Mouse (Mus musculus): ENCODE results near the gene Adamts4. TPM values are rescaled to one million over a fixed set of nuclear protein-coding genes. Genes with fewer than 3 reads are reported as not detected.
A peak's percentile ranks its signal among the peaks of the same experiment; 100 is the strongest.

Gene Adamts4
- polyA plus RNA-seq, 1 experiment from 2014 or later: 7.2 TPM

DNA sequence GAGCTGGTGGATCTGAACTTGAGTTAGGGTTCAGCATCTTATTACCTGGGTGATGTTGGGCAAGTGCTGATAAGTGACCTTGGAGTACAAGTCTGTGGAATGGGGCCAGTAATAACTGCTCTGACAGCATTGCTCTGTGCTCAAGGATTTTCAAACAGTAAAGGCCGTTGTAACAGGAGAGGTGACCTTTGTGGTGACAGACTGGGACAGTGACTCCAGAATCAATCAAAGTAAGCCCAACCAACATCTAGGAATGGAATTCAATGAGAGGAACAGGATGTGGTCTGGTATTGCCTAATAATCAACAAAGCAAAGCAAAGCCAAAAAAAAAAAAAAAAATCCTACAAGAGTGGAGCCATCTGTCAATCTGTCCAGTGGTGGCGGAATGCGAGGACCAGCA is 10.1 kb downstream of the Adamts4 start:
- no peak for ATAC-seq
- Histone ChIP-seq H3K9ac (replicated peaks; ENCODE audit: low read depth, low read length) (no peak overlapping the region), H3K4me1 (replicated peaks; ENCODE audit: control insufficient read depth, insufficient read depth, low read length) (peaks cover 14% of the 10 kb centered on the region), H3K9me3 (ENCODE audit: control insufficient read depth, low read length) (no peaks in the 10 kb centered on the region), H3K4me3 (replicated peaks; ENCODE audit: low read length) (no peak overlapping the region), H3K27ac (ENCODE audit: low read length) (no peak overlapping the region), H3K4me2 (ENCODE audit: low read length) (no peak overlapping the region), H3K36me3 (ENCODE audit: control insufficient read depth, insufficient read depth) (no peaks in the 10 kb centered on the region), H3K27me3 (replicated peaks; ENCODE audit: control insufficient read depth, insufficient read depth, low read length) (no peaks in the 10 kb centered on the region)
- 85% methylated on average over 3 of the region's 3 CpGs for WGBS

DNA sequence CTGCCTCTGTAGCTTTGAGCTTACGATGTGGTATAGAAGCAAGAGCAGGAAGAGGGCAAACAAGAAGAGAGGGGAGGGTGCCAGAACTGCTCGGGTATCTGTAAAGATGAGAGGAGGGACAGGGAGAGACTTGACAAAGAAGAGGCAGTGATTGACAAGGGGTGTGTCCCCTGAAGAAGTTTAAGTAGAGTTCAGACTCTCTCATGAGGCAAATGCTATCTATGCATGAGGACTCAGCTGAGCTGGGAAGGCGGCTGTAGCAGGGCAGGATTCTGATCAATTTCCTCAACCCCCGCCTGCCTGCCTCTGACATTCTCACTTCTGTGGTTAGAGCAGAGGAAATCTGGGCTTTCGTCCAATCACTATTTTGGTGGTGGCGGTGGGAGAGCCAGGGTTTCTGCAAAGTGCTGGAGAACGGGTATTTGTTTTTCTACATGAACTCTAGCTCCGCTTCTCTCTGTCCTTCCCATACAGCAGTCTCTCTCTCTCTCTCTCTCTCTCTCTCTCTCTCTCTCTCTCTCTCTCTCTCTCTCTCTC is 12.4 kb downstream of the Adamts4 start:
- no peaks in the 10 kb centered on the region for H3K36me3 ChIP-seq (ENCODE audit: control insufficient read depth, insufficient read depth)
- H3K9ac ChIP-seq (replicated peaks; ENCODE audit: low read depth, low read length): peak overlapping the region; percentile 48
- H3K4me1 ChIP-seq (replicated peaks; ENCODE audit: control insufficient read depth, insufficient read depth, low read length): peaks cover 14% of the 10 kb centered on the region
- peak overlapping the region; percentile 34 for H3K4me3 ChIP-seq (replicated peaks; ENCODE audit: low read length)
- peak overlapping the region; percentile 94 for H3K27ac ChIP-seq (ENCODE audit: low read length)
- no peaks in the 10 kb centered on the region for H3K9me3 ChIP-seq (ENCODE audit: control insufficient read depth, low read length)
- H3K27me3 ChIP-seq (replicated peaks; ENCODE audit: control insufficient read depth, insufficient read depth, low read length): no peaks in the 10 kb centered on the region
- H3K4me2 ChIP-seq (ENCODE audit: low read length): peak overlapping the region; percentile 54
- WGBS: 2% methylated on average over 8 of the region's 8 CpGs
- ATAC-seq: peak; percentile 81

DNA sequence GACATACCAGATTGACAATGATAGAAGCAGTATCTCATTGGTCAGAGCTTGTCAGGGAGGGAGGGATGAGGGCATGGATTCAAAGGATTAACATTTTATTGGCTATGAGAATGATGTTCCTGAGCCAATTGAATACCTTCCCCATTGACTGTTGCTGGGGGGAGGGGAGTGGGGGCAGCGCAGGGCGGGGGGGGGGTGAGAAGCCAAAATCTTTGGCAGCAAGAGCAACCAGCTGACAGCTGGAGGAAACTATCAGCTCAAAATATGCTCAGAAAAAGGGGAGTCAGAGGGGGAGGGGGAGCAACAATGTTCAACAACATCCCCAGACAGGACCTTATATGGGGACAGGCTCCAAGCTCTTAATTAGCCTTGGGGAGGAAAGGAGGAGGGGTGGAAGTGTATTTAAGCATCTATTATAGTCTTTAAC is 13.0 kb downstream of the Adamts4 start:
- Histone ChIP-seq H3K36me3 (ENCODE audit: control insufficient read depth, insufficient read depth) (no peaks in the 10 kb centered on the region), H3K9ac (replicated peaks; ENCODE audit: low read depth, low read length) (no peak overlapping the region; the same call in 1 of the 2 replicates), H3K4me2 (ENCODE audit: low read length) (peak overlapping the region; percentile 54), H3K27me3 (replicated peaks; ENCODE audit: control insufficient read depth, insufficient read depth, low read length) (no peaks in the 10 kb centered on the region), H3K4me3 (replicated peaks; ENCODE audit: low read length) (peak overlapping the region; percentile 34; the same call in 1 of the 2 replicates), H3K27ac (ENCODE audit: low read length) (peak overlapping the region; percentile 94), H3K9me3 (ENCODE audit: control insufficient read depth, low read length) (no peaks in the 10 kb centered on the region), H3K4me1 (replicated peaks; ENCODE audit: control insufficient read depth, insufficient read depth, low read length) (peaks cover 14% of the 10 kb centered on the region)
- peak; percentile 91 for ATAC-seq
- WGBS: 0% methylated on average over 1 of the region's 2 CpGs

DNA sequence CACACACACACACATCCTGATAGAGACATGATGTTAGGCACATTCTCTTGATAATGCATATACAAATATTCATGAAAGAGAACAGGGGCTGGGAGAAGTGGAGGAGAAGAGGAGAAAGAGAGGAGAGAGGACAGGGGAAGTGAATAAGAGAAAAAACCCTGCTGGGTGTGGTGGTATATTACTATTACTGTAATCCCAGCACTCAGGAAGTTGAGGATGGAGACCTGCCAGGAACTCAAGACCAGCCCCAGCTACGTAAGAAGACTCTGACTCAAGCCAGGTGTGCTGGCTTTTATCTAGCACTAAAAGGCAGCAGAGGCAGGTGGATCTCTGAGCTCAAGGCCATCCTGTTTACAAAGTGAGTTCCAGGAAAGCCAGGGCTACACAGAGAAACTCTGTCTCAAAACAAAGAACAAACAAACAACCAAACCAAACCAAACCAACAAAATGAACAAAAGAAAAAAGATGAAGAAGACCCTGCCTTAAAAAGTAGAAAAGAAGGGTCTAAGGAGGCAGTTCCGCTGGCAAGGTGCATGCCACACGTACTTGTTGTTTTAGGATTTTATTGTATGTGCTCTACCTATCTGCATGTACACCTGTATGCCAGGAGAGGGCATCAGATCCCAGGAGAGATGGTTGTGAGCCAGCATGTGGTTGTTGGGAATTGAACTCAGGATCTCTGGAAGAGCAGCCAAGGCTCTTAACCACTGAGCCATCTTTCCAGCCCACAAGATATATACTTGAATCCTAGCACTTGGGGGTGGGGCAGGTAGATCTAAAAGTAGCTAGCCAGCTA is 13.6 kb downstream of the Adamts4 start:
- Histone ChIP-seq H3K36me3 (ENCODE audit: control insufficient read depth, insufficient read depth) (no peaks in the 10 kb centered on the region), H3K9me3 (ENCODE audit: control insufficient read depth, low read length) (no peaks in the 10 kb centered on the region), H3K27me3 (replicated peaks; ENCODE audit: control insufficient read depth, insufficient read depth, low read length) (no peaks in the 10 kb centered on the region), H3K4me2 (ENCODE audit: low read length) (peak overlapping the region; percentile 54), H3K27ac (ENCODE audit: low read length) (peak overlapping the region; percentile 94), H3K4me3 (replicated peaks; ENCODE audit: low read length) (no peak overlapping the region), H3K9ac (replicated peaks; ENCODE audit: low read depth, low read length) (no peak overlapping the region; the same call in 1 of the 2 replicates), H3K4me1 (replicated peaks; ENCODE audit: control insufficient read depth, insufficient read depth, low read length) (peaks cover 14% of the 10 kb centered on the region)
- WGBS: 74% methylated on average over 3 of the region's 3 CpGs
- no peak for ATAC-seq

DNA sequence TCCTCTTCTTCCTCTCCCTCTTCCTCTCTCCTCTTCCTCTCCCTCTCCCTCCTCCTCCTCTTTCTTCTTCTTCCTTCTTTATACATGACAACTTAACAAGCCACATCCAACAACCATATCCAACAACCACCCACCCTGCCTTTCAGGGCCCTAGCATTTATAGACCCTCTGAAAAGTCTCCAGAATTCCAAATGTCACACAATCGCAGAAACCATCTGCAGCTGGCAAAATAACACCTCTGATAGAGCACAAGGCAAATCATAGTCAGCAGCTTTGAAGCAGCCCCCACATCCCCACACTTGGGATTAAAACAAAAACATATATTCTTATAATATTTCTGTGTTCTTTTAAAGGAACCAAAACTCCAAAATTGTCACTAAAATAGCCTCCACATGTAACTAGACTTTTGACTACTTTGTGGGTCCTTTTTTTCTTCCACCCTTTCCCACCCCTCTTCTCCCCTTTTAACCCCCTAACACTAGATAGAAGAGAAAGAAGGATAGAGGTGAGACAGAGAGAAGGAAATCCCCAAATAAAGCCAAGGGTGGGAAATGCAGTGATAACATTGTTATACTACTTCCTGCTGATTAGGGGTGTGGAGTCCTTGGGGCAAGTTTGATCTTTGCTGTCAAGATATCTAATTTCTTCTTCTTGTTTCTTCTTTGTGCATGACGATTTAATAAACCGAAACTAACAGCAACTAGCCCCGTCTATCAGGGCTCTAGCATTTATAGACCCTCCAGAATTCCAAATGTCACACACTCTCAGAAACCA is 15.9 kb downstream of the Adamts4 start:
- Histone ChIP-seq H3K4me1 (replicated peaks; ENCODE audit: control insufficient read depth, insufficient read depth, low read length) (peaks cover 25% of the 10 kb centered on the region), H3K9ac (replicated peaks; ENCODE audit: low read depth, low read length) (no peak overlapping the region), H3K36me3 (ENCODE audit: control insufficient read depth, insufficient read depth) (no peaks in the 10 kb centered on the region), H3K27me3 (replicated peaks; ENCODE audit: control insufficient read depth, insufficient read depth, low read length) (no peaks in the 10 kb centered on the region), H3K27ac (ENCODE audit: low read length) (no peak overlapping the region), H3K4me3 (replicated peaks; ENCODE audit: low read length) (no peak overlapping the region), H3K9me3 (ENCODE audit: control insufficient read depth, low read length) (no peaks in the 10 kb centered on the region), H3K4me2 (ENCODE audit: low read length) (no peak overlapping the region)
- 72% methylated on average over 4 of the region's 4 CpGs for WGBS
- no peak for ATAC-seq

DNA sequence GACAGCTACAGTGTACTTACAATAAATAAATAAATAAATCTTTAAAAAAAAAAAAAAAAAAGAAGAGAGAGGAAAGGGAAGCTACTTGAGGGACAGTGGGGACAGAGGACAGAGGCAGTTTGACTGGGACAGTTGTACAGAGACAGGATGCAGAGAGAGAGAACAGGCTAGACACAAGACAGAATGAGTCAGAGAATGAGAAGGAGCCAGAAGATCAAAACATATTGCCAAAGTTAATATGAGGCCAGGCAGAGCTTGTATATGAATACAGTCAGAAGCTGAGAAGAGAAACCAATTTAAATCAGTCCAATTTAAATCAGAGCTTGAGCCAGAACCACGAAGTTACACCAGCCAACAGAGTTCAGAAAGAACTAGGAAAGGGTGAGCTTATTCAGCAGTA is 18.1 kb downstream of the Adamts4 start:
- H3K36me3 ChIP-seq (ENCODE audit: control insufficient read depth, insufficient read depth): peaks cover 7% of the 10 kb centered on the region
- peaks cover 27% of the 10 kb centered on the region for H3K4me1 ChIP-seq (replicated peaks; ENCODE audit: control insufficient read depth, insufficient read depth, low read length)
- no peak overlapping the region for H3K4me3 ChIP-seq (replicated peaks; ENCODE audit: low read length)
- H3K9ac ChIP-seq (replicated peaks; ENCODE audit: low read depth, low read length): no peak overlapping the region
- H3K4me2 ChIP-seq (ENCODE audit: low read length): no peak overlapping the region
- WGBS: 53% methylated on average over 1 of the region's 1 CpGs
- ATAC-seq: no peak
- H3K9me3 ChIP-seq (ENCODE audit: control insufficient read depth, low read length): no peaks in the 10 kb centered on the region
- H3K27me3 ChIP-seq (replicated peaks; ENCODE audit: control insufficient read depth, insufficient read depth, low read length): no peaks in the 10 kb centered on the region
- no peak overlapping the region for H3K27ac ChIP-seq (ENCODE audit: low read length)

DNA sequence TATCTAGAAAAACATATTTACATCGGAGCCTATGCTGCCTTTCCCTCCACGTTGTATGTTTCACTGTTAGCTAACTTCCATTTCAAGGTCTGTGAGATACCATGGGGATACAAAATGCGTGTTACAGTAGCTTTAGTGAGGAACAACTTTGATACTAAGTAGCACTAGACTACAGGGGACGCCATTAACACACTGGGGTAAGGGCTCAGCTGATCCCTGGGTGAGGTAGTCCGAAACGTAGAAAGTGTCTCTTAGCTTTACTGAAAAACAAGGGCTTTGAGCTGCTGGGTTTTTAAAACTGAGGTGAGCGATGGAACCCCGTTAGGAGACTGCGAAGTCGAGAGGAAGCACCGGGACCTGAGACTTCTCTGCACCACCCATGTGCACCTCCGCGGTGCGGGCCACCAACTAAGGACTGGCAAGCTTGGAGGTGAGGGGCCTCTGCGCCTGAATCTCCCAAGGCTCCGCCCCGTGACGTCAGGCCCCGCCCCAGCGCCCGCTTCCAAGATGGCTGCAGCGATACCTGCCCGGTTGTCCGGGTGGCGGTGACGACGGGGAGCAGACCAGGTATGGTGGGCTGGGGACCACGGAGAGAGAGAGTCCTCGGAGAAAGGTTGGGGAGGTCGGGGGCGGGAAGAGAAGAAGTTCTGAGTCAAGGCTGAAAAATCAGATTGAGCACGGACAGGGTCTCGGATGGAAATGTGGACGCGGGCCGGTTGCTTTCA is 19.8 kb downstream of the Adamts4 start, which contains the start of gene B4galt3:
Gene B4galt3, plus strand, starts transcription at position 481 of the 725 bp plus-strand sequence.
- Histone ChIP-seq H3K36me3 (ENCODE audit: control insufficient read depth, insufficient read depth) (peaks cover 10% of the 10 kb centered on the region), H3K4me1 (replicated peaks; ENCODE audit: control insufficient read depth, insufficient read depth, low read length) (peaks cover 22% of the 10 kb centered on the region), H3K4me3 (replicated peaks; ENCODE audit: low read length) (peak within 1 kb of the TSS; percentile 61), H3K27ac (ENCODE audit: low read length) (peak within 1 kb of the TSS; percentile 14), H3K27me3 (replicated peaks; ENCODE audit: control insufficient read depth, insufficient read depth, low read length) (no peaks in the 10 kb centered on the region), H3K9me3 (ENCODE audit: control insufficient read depth, low read length) (no peaks in the 10 kb centered on the region), H3K4me2 (ENCODE audit: low read length) (peak within 1 kb of the TSS; percentile 92), H3K9ac (replicated peaks; ENCODE audit: low read depth, low read length) (peak within 1 kb of the TSS; percentile 73)
- ATAC-seq: peak; percentile 96
- WGBS: 3% methylated on average over 36 of the region's 36 CpGs

DNA sequence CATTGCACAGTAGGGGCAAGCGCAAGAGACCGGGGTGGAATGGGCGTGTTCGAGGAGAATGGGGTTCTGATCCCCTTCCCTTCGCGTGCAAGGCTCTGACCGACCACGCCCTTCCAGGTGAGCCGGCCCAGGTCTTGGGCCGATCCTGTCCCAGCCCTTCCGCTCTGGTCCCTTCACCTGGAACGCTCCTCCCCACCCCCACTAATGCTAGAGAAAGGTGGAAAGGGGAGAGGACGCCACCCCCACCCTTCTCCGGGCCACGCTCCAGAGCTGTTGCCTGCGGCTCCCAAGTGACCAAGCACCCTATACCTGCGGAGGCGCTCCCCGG is 20.3 kb downstream of the Adamts4 start:
- under 1% methylated on average over 19 of the region's 19 CpGs for WGBS
- no peak overlapping the region for H3K27ac ChIP-seq (ENCODE audit: low read length)
- peaks cover 22% of the 10 kb centered on the region for H3K4me1 ChIP-seq (replicated peaks; ENCODE audit: control insufficient read depth, insufficient read depth, low read length)
- peaks cover 12% of the 10 kb centered on the region for H3K36me3 ChIP-seq (ENCODE audit: control insufficient read depth, insufficient read depth)
- no peaks in the 10 kb centered on the region for H3K9me3 ChIP-seq (ENCODE audit: control insufficient read depth, low read length)
- H3K27me3 ChIP-seq (replicated peaks; ENCODE audit: control insufficient read depth, insufficient read depth, low read length): no peaks in the 10 kb centered on the region
- peak overlapping the region; percentile 73 for H3K9ac ChIP-seq (replicated peaks; ENCODE audit: low read depth, low read length)
- ATAC-seq: peak; percentile 66
- peak overlapping the region; percentile 61 for H3K4me3 ChIP-seq (replicated peaks; ENCODE audit: low read length)
- H3K4me2 ChIP-seq (ENCODE audit: low read length): peak overlapping the region; percentile 92

DNA sequence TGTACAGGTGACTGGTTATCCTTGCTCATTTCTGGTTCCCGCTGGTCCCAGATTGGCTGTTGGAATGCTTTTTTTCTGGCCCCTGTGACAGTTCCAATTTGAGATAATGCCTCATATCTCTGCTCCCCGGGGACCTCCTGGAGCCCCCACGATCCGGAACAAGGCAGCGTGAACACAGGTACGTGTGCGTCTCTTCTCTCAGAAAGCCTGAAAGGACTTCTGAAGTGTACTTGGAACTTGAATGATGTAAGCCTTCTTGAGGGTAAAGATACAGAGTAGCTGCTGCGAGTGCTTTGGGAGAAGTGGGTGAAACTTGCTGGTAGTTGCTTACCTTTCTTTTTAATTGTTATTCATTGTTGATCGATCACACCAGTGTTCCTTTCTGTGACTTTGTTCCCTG is 21.0 kb downstream of the Adamts4 start:
- peak overlapping the region; percentile 61 for H3K4me3 ChIP-seq (replicated peaks; ENCODE audit: low read length)
- ATAC-seq: no peak
- 58% methylated on average over 9 of the region's 9 CpGs for WGBS
- H3K36me3 ChIP-seq (ENCODE audit: control insufficient read depth, insufficient read depth): peaks cover 17% of the 10 kb centered on the region
- H3K9ac ChIP-seq (replicated peaks; ENCODE audit: low read depth, low read length): peak overlapping the region; percentile 73; the same call in 1 of the 2 replicates
- peak overlapping the region; percentile 92 for H3K4me2 ChIP-seq (ENCODE audit: low read length)
- H3K27me3 ChIP-seq (replicated peaks; ENCODE audit: control insufficient read depth, insufficient read depth, low read length): no peaks in the 10 kb centered on the region
- H3K4me1 ChIP-seq (replicated peaks; ENCODE audit: control insufficient read depth, insufficient read depth, low read length): peaks cover 22% of the 10 kb centered on the region
- H3K9me3 ChIP-seq (ENCODE audit: control insufficient read depth, low read length): no peaks in the 10 kb centered on the region
- no peak overlapping the region for H3K27ac ChIP-seq (ENCODE audit: low read length)

Data from forebrain, embryonic 16.5 days (tissue).